8 mouse cellular contexts compared by ENCODE assay signal in the genomic region with DNA sequence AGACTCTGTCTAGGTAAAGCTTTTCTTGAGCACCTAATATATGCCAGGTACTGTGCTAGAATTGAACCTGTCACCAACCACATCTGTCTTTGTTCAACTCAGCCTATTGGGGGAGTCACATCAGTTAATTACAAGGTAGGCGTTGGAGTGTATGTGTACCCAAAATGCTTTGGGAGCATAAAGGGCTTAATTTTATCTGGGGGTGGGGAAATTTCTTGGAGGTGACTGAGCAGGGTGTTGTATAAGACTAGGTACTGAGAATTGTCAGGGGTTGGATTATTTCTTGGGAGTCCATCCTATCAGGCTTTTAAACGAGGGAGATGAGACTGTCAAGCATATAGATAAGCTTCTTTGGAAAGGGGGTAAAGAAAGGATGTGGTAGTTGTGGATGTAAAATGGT. TPM values are rescaled to one million over a fixed set of nuclear protein-coding genes. Genes with fewer than 3 reads are reported as not detected.
DNase-seq lines count a peak whose midpoint lies in the region; ATAC-seq and TF ChIP-seq lines count a peak whose summit lies in the region.

No protein-coding gene starts in this region.

- no peak for TF ChIP-seq CTCF in lung, adult 2 months (IDR thresholded peaks at IDR 0.05; ENCODE audit: insufficient read depth, low read length)
- no peak for TF ChIP-seq CTCF in embryonic fibroblast, embryonic 13.5 days (IDR thresholded peaks at IDR 0.05; ENCODE audit: borderline replicate concordance, insufficient read depth, low read length)

- no peak for ATAC-seq in lung, embryonic 16.5 days (ENCODE audit: low read depth)
- no peak for ATAC-seq in neural tube, embryonic 15.5 days (ENCODE audit: low FRiP score)

- H3K4me3 ChIP-seq in lung, embryonic 16.5 days (ENCODE audit: low read length) = peak overlapping the region; percentile 98
- H3K4me3 ChIP-seq in lung, adult 2 months (replicated peaks; ENCODE audit: extremely low read depth, low read depth, low read length) = no peak overlapping the region
- peak overlapping the region; percentile 55 for H3K4me3 ChIP-seq in embryonic fibroblast, embryonic 13.5 days (ENCODE audit: insufficient read depth, low read length)
- H3K4me3 ChIP-seq in limb, embryonic 10.5 days = peak overlapping the region; percentile 99
- peak overlapping the region; percentile 90 for H3K4me3 ChIP-seq in neural tube, embryonic 15.5 days (replicated peaks)

- no peaks in the 10 kb centered on the region for H3K36me3 ChIP-seq in lung, embryonic 16.5 days (ENCODE audit: control insufficient read depth, insufficient read depth, low read length)
- peaks cover 31% of the 10 kb centered on the region for H3K36me3 ChIP-seq in limb, embryonic 10.5 days
- no peaks in the 10 kb centered on the region for H3K36me3 ChIP-seq in neural tube, embryonic 15.5 days

- no peak overlapping the region for H3K27ac ChIP-seq in lung, embryonic 16.5 days (ENCODE audit: low read length)
- H3K27ac ChIP-seq in embryonic fibroblast, embryonic 13.5 days (ENCODE audit: insufficient read depth, low read length) = no peak overlapping the region
- 0 out of 2 replicates have a peak overlapping the region, but pooled peaks have one; percentile 100 for H3K27ac ChIP-seq in limb, embryonic 10.5 days
- H3K27ac ChIP-seq in neural tube, embryonic 15.5 days (replicated peaks) = no peak overlapping the region

- H3K27me3 ChIP-seq in lung, embryonic 16.5 days (ENCODE audit: control insufficient read depth, insufficient read depth, low read depth, low read length) = no peaks in the 10 kb centered on the region
- H3K27me3 ChIP-seq in limb, embryonic 10.5 days (ENCODE audit: low read depth, poor library complexity, severe bottlenecking) = no peaks in the 10 kb centered on the region
- no peaks in the 10 kb centered on the region for H3K27me3 ChIP-seq in neural tube, embryonic 15.5 days (replicated peaks)

- peaks cover 16% of the 10 kb centered on the region for H3K4me1 ChIP-seq in lung, embryonic 16.5 days (replicated peaks; ENCODE audit: control insufficient read depth, insufficient read depth, low read length)
- peaks cover 7% of the 10 kb centered on the region for H3K4me1 ChIP-seq in lung, adult 2 months (ENCODE audit: control insufficient read depth, insufficient read depth, low read length)
- H3K4me1 ChIP-seq in embryonic fibroblast, embryonic 13.5 days (ENCODE audit: control insufficient read depth, insufficient read depth, low read length) = peaks cover 4% of the 10 kb centered on the region; the same call in 1 of the 2 replicates
- H3K4me1 ChIP-seq in limb, embryonic 10.5 days = peaks cover 23% of the 10 kb centered on the region
- H3K4me1 ChIP-seq in neural tube, embryonic 15.5 days = peaks cover 34% of the 10 kb centered on the region

- no peak overlapping the region for H3K9ac ChIP-seq in lung, embryonic 16.5 days (ENCODE audit: low read length)
- peak overlapping the region; percentile 100; the same call in 1 of the 2 replicates for H3K9ac ChIP-seq in neural tube, embryonic 15.5 days (replicated peaks)

- H3K9me3 ChIP-seq in lung, embryonic 16.5 days (ENCODE audit: control insufficient read depth, low read length) = no peaks in the 10 kb centered on the region
- no peaks in the 10 kb centered on the region for H3K9me3 ChIP-seq in limb, embryonic 10.5 days (replicated peaks)
- H3K9me3 ChIP-seq in neural tube, embryonic 15.5 days (replicated peaks) = no peaks in the 10 kb centered on the region

- WGBS in lung, embryonic 16.5 days = 32% methylated on average over 2 of the region's 2 CpGs
- 41% methylated on average over 2 of the region's 2 CpGs for WGBS in lung, adult 2 months
- WGBS in limb, embryonic 10.5 days = 63% methylated on average over 2 of the region's 2 CpGs
- 23% methylated on average over 2 of the region's 2 CpGs for WGBS in neural tube, embryonic 15.5 days

- no peak for DNase-seq in lung, adult 2 months
- DNase-seq in limb, embryonic 10.5 days (ENCODE audit: low spot score) = no peak
- DNase-seq in lung, postnatal 10 days = no peak
- DNase-seq in cerebellum, adult 11-12 months = no peak
- no peak for DNase-seq in kidney, adult 18-20 months

- no peak for TF ChIP-seq POLR2A in lung, adult 2 months (IDR thresholded peaks at IDR 0.05; ENCODE audit: borderline replicate concordance, extremely low read depth, low read depth, low read length)
- TF ChIP-seq POLR2A in embryonic fibroblast, embryonic 13.5 days (IDR thresholded peaks at IDR 0.05; ENCODE audit: low read depth, low read length) = no peak

- peak overlapping the region; percentile 62 for H3K4me2 ChIP-seq in lung, embryonic 16.5 days (ENCODE audit: low read depth, low read length)
- peak overlapping the region; percentile 62 for H3K4me2 ChIP-seq in neural tube, embryonic 15.5 days

RNA-seq across cellular contexts. Expression of gene Top1, which starts 2.4 kb away (rescaled TPM):
- 66.4 and 72.5 TPM in 2 replicates for polyA plus RNA-seq in lung, embryonic 16.5 days (2015; fragmentation: Nextera tagmentation; extraction: Ambion mirVana)
- polyA plus RNA-seq in lung, adult 2 months (2012; rRNA removed) = 10.7 and 14.2 TPM in 2 replicates
- 64.6 and 78.4 TPM in 2 replicates for polyA plus RNA-seq in embryonic fibroblast, embryonic 13.5 days (2011; ENCODE audit: insufficient read length, low read depth, missing spikeins)
- 96.6 and 107 TPM in 2 replicates for polyA plus RNA-seq in limb, embryonic 10.5 days (2016; fragmentation: Nextera tagmentation; extraction: Ambion mirVana)
- 65.2 and 68.5 TPM in 2 replicates for polyA plus RNA-seq in neural tube, embryonic 15.5 days (2015; fragmentation: Nextera tagmentation; extraction: Ambion mirVana)
